Mouse (Mus musculus) limb, embryonic 11.5 days (tissue): Measurements from ENCODE around the gene 7420426K07Rik. TPM values are rescaled to one million over a fixed set of nuclear protein-coding genes. Genes with fewer than 3 reads are reported as not detected.
A peak's percentile ranks its signal among the peaks of the same experiment; 100 is the strongest.

ENCODE experiments used
- ATAC-seq: fragments of 200-750 bp; cut with Nextera tagmentation; 2 replicates; pipeline ENCODE4 v1.8.0; 2017; ENCODE audit warnings: low read depth; ENCODE audit not compliant: insufficient number of reproducible peaks, low FRiP score, low TSS enrichment
- DNase-seq: peaks from one replicate; pipeline ENCODE4 v3.0.0-alpha.2; 2015; ENCODE audit warnings: low spot score
- H3K27ac ChIP-seq: fragments of 300-500 bp; sonication (generic); replicated peaks from 2 replicates; pipeline ENCODE4 v1.5.1; 2014; ENCODE audit warnings: low read depth, mild to moderate bottlenecking, low read length
- H3K27me3 ChIP-seq: fragments of 300-500 bp; sonication (generic); 2 replicates; pipeline ENCODE4 v1.6.1; 2014; ENCODE audit warnings: mild to moderate bottlenecking, low read length, mixed read lengths; ENCODE audit not compliant: control insufficient read depth, insufficient read depth
- H3K36me3 ChIP-seq: fragments of 300-500 bp; sonication (generic); 2 replicates; pipeline ENCODE4 v1.6.1; 2014; ENCODE audit warnings: mild to moderate bottlenecking, low read length, moderate library complexity, mixed read lengths; ENCODE audit not compliant: control insufficient read depth, insufficient read depth
- H3K4me1 ChIP-seq: fragments of 300-500 bp; sonication (generic); 2 replicates; pipeline ENCODE4 v1.6.1; 2014; ENCODE audit warnings: low read length, mixed read lengths; ENCODE audit not compliant: control insufficient read depth, insufficient read depth
- H3K4me2 ChIP-seq: fragments of 300-500 bp; sonication (generic); 2 replicates; pipeline ENCODE4 v1.6.1; 2014; ENCODE audit warnings: low read depth, mild to moderate bottlenecking, moderate library complexity; ENCODE audit not compliant: severe bottlenecking
- H3K4me3 ChIP-seq: fragments of 300-500 bp; sonication (generic); 2 replicates; pipeline ENCODE4 v1.5.1; 2014; ENCODE audit warnings: low read depth, low read length
- H3K9ac ChIP-seq: fragments of 300-500 bp; sonication (generic); 2 replicates; pipeline ENCODE4 v1.6.1; 2014; ENCODE audit warnings: mild to moderate bottlenecking, low read length
- H3K9me3 ChIP-seq: fragments of 300-500 bp; sonication (generic); 2 replicates; pipeline ENCODE4 v1.6.1; 2016; ENCODE audit warnings: low read length; ENCODE audit not compliant: control insufficient read depth
- WGBS: fragments of 180-500 bp; shearing (Covaris S2); extraction: QIAGEN DNeasy Blood & Tissue Kit; methylation state at CpG from one replicate; pipeline ENCODE4 v1.1.7; 2014; 5-methylcytosine and 5-hydroxymethylcytosine counted together
- polyA plus RNA-seq: library from polyadenylated mRNA; unstranded; fragments of >200 nt; fragmentation: Nextera tagmentation; extraction: Ambion mirVana; gene quantifications from 2 replicates; pipeline ENCODE4 v1.2.1, GENCODE M21; 2014

Gene 7420426K07Rik
- polyA plus RNA-seq, result not detected in 2 replicates

DNA sequence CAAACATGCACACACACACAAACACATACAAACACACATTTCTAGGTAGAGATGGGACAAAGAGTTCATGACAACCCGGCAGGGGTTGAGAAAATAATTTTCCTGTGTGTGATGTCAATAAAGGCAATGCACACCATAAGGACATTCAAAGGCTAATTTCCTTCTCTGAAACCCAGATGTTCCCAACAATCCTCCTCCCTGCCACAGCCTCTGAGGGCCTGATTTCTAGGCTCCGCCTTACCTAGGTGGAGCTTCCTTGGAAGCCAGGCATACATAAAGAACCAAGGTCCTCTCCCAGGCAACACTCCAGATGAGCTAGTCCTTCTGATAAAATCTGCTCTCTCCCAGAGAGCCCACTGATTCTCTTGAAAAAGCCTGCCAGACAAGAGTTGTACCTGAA is at the start of gene 7420426K07Rik:
7420426K07Rik (plus strand) TSS at position 301 of the 400 bp plus-strand sequence.
- ATAC-seq (no peak), DNase-seq (no peak)
- Histone ChIP-seq H3K4me2 (no peak within 1 kb of the TSS), H3K36me3 (no peaks in the 10 kb centered on the region), H3K9me3 (no peaks in the 10 kb centered on the region), H3K4me1 (no peaks in the 10 kb centered on the region), H3K27ac (no peak within 1 kb of the TSS), H3K27me3 (no peaks in the 10 kb centered on the region), H3K4me3 (no peak within 1 kb of the TSS), H3K9ac (no peak within 1 kb of the TSS)
- 94% methylated on average over 2 of the region's 2 CpGs for WGBS

DNA sequence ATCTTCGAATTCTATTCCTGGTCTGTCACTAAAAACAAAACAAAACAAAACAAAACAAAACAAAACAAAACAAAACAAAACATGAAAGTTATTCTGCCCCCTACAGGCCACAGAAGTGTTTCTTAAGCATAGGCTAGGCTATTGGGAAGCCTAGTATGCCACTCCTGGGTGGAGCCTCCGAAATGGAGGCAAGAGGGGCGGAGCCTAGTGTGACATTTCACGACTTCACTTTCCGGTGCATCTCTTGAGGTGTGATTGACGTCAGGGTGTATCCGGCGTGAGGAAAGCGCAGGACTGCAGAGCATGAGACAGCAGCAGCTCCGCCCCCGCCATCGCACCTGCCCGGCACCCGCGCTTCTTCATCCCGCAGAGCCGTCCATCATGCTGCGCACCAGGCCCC is 46.7 kb upstream of the 7420426K07Rik start, which contains the start of gene Prr23a2:
Prr23a2 (plus strand) TSS at position 285 of the 400 bp plus-strand sequence.
- ATAC-seq, result 0 out of 2 replicates have a peak, but pooled peaks have one; percentile 31
- H3K9me3 ChIP-seq, result no peaks in the 10 kb centered on the region
- no peak within 1 kb of the TSS for H3K4me3 ChIP-seq
- no peaks in the 10 kb centered on the region for H3K4me1 ChIP-seq
- no peaks in the 10 kb centered on the region for H3K27me3 ChIP-seq
- no peaks in the 10 kb centered on the region for H3K36me3 ChIP-seq
- no peak for DNase-seq
- WGBS, result 77% methylated on average over 18 of the region's 18 CpGs
- no peak within 1 kb of the TSS for H3K27ac ChIP-seq
- no peak within 1 kb of the TSS for H3K4me2 ChIP-seq
- no peak within 1 kb of the TSS for H3K9ac ChIP-seq

- ATAC-seq, result no peak
- no peak for DNase-seq
- Histone ChIP-seq H3K27ac (no peak overlapping the region), H3K9ac (no peak overlapping the region), H3K36me3 (no peaks in the 10 kb centered on the region), H3K4me3 (no peak overlapping the region), H3K4me2 (no peak overlapping the region), H3K9me3 (no peaks in the 10 kb centered on the region), H3K27me3 (no peaks in the 10 kb centered on the region), H3K4me1 (no peaks in the 10 kb centered on the region)
- WGBS, result 76% methylated on average over 3 of the region's 3 CpGs
Observed at GRCm38 (mm10) chr9:98863463-98863862, 39.5 kb upstream of the 7420426K07Rik start.

DNA sequence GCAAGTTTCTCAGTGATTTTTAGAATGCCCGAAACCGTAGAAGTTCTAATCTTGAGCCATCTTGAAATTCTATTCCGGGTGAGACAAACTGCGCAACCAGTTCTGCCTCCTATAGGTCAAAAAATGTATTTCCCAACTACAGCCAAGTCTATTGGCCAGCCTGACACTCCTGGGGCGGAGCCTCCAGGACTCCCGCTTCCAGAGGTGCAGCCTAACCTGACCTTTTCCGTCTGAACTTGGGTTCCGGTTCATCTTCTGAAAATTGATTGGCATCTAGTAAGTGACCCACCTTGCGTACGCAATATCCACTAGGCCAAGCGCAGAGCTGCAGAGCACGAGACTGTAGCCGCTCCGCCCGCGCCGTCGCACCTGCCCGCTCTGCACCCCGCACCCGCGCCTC is 38.3 kb upstream of the 7420426K07Rik start, which contains the start of gene Prr23a3:
Prr23a3 (plus strand) TSS at position 197 of the 400 bp plus-strand sequence.
- H3K4me1 ChIP-seq, result no peaks in the 10 kb centered on the region
- H3K9ac ChIP-seq, result no peak within 1 kb of the TSS
- 46% methylated on average over 22 of the region's 22 CpGs for WGBS
- DNase-seq (no peak), ATAC-seq (no peak)
- H3K9me3 ChIP-seq, result no peaks in the 10 kb centered on the region
- no peaks in the 10 kb centered on the region for H3K27me3 ChIP-seq
- no peak within 1 kb of the TSS for H3K4me3 ChIP-seq
- H3K4me2 ChIP-seq, result no peak within 1 kb of the TSS
- no peaks in the 10 kb centered on the region for H3K36me3 ChIP-seq
- H3K27ac ChIP-seq, result no peak within 1 kb of the TSS

- Histone ChIP-seq H3K27ac (no peak overlapping the region), H3K9me3 (peaks cover 6% of the 10 kb centered on the region; the same call in 1 of the 2 replicates)
- 76% methylated on average over 1 of the region's 1 CpGs for WGBS
Observed at GRCm38 (mm10) chr9:98901486-98901885, 1.4 kb upstream of the 7420426K07Rik start.

DNA sequence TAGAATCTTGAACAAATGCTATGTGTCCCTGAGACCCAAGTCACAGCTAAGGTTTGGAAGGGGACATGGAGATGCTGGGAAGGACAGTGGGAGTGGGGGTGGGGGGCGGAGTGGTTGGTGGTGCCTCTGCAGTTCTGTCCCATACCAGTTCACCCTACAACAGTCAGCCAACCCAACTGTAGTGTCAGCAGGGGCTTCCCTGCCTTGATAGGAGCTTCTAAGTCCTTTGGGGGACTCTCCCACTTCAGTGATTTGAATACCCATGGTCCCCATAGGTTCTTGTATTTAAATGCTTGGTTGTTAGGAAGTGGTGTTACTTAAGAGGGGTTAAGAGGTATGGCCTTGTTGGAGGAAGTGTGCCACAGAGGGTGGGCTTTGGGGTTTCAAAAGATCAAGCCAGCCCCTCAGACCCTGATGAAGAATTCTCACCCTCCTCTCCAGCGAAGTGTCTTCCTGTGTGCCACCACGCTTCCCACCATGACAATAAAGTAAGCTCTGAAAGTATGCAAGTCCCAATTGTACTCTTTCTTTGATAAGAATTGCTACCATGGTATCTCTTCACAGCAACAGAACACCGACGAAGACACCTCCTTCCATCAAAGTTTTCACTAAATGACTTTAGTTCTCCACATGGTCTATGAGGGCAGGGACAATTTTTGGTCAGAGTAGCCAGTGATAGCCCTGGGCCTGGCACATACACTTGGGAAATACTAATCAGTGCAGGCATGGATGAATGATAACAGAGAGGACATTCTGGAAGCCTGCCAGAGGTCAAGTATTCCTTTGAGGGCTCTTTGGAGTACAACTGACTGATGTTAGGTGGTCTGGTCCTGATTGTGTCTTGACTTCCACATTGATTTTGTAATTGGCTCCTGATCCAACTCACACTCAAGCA is 18.0 kb downstream of the 7420426K07Rik start:
- H3K9me3 ChIP-seq, result no peaks in the 10 kb centered on the region
- ATAC-seq (no peak), DNase-seq (no peak)
- no peak overlapping the region for H3K9ac ChIP-seq
- no peaks in the 10 kb centered on the region for H3K27me3 ChIP-seq
- 91% methylated on average over 5 of the region's 5 CpGs for WGBS
- no peaks in the 10 kb centered on the region for H3K4me1 ChIP-seq
- H3K4me2 ChIP-seq, result no peak overlapping the region
- no peaks in the 10 kb centered on the region for H3K36me3 ChIP-seq
- H3K4me3 ChIP-seq, result no peak overlapping the region
- H3K27ac ChIP-seq, result no peak overlapping the region

More at GRCm38 (mm10) chr9:98901486-98901885, 1.4 kb upstream of the 7420426K07Rik start:
- Histone ChIP-seq H3K27me3 (no peaks in the 10 kb centered on the region), H3K4me3 (no peak overlapping the region), H3K36me3 (no peaks in the 10 kb centered on the region), H3K4me1 (no peaks in the 10 kb centered on the region), H3K9ac (no peak overlapping the region), H3K4me2 (no peak overlapping the region)
- ATAC-seq (no peak), DNase-seq (no peak)

- DNase-seq, result no peak
- ATAC-seq, result no peak
- Histone ChIP-seq H3K36me3 (no peaks in the 10 kb centered on the region), H3K27me3 (no peaks in the 10 kb centered on the region), H3K9ac (no peak overlapping the region), H3K4me1 (no peaks in the 10 kb centered on the region), H3K4me3 (no peak overlapping the region), H3K4me2 (no peak overlapping the region), H3K9me3 (no peaks in the 10 kb centered on the region), H3K27ac (no peak overlapping the region)
- 49% methylated on average over 6 of the region's 6 CpGs for WGBS
Observed at GRCm38 (mm10) chr9:98923119-98923518, 20.2 kb downstream of the 7420426K07Rik start.

GRCm38 (mm10) chr9:98924183-98924582 is 21.3 kb downstream of the 7420426K07Rik start:
- 78% methylated on average over 6 of the region's 6 CpGs for WGBS
- H3K9me3 ChIP-seq, result no peaks in the 10 kb centered on the region
- no peaks in the 10 kb centered on the region for H3K4me1 ChIP-seq
- DNase-seq (no peak), ATAC-seq (no peak)
- no peak overlapping the region for H3K27ac ChIP-seq
- no peak overlapping the region for H3K4me3 ChIP-seq
- no peaks in the 10 kb centered on the region for H3K27me3 ChIP-seq
- no peak overlapping the region for H3K4me2 ChIP-seq
- H3K9ac ChIP-seq, result no peak overlapping the region
- no peaks in the 10 kb centered on the region for H3K36me3 ChIP-seq
